Mouse (Mus musculus): ENCODE data around the gene Arg1.

Gene Arg1

GRCm38 (mm10) chr10:24911199-24911598 lies 16.1 kb downstream of the Arg1 start:
- DNase-seq, result no peak

GRCm38 (mm10) chr10:24905627-24906026 lies 21.7 kb downstream of the Arg1 start:
- DNase-seq, result no peak

GRCm38 (mm10) chr10:24895927-24896326 lies 31.4 kb downstream of the Arg1 start:
- peak; percentile 64 for DNase-seq

- no peak for DNase-seq
Observed at GRCm38 (mm10) chr10:24888343-24888742, 38.9 kb downstream of the Arg1 start.

- peak; percentile 45 for DNase-seq
Observed at GRCm38 (mm10) chr10:24886008-24886407, 41.3 kb downstream of the Arg1 start.

GRCm38 (mm10) chr10:24873624-24874023 lies 53.7 kb downstream of the Arg1 start:
- DNase-seq, result peak; percentile 13

GRCm38 (mm10) chr10:24869760-24870290 lies 57.5 kb downstream of the Arg1 start, which contains the start of gene Med23:
Med23 (plus strand) TSS chr10:24869986.
- DNase-seq, result peak; percentile 98
